Mouse (Mus musculus) hindbrain, embryonic 10.5 days (tissue): ENCODE data around the gene Man2b1. TPM values are rescaled to one million over a fixed set of nuclear protein-coding genes. Genes with fewer than 3 reads are reported as not detected.
"Not testable (repeated sequence)": the region's sequence is repeated elsewhere in the genome, so short reads cannot be mapped to it uniquely, and the experiment has no call there.

ENCODE experiments used
- DNase-seq: peaks from one replicate; pipeline ENCODE4 v3.0.0-alpha.2; 2017; ENCODE audit warnings: low spot score
- H3K27ac ChIP-seq: fragments of 300-500 bp; sonication (generic); 2 replicates; pipeline ENCODE4 v1.5.1; 2016; ENCODE audit warnings: mild to moderate bottlenecking, moderate library complexity
- H3K27me3 ChIP-seq: fragments of 300-500 bp; sonication (generic); 2 replicates; pipeline ENCODE4 v1.6.1; 2016; ENCODE audit warnings: mild to moderate bottlenecking; ENCODE audit not compliant: poor library complexity, insufficient read depth, severe bottlenecking
- H3K36me3 ChIP-seq: fragments of 300-500 bp; sonication (generic); 2 replicates; pipeline ENCODE4 v1.6.1; 2016; ENCODE audit warnings: mild to moderate bottlenecking, moderate library complexity
- H3K4me1 ChIP-seq: fragments of 300-500 bp; sonication (generic); replicated peaks from 2 replicates; pipeline ENCODE4 v1.6.1; 2016; ENCODE audit warnings: mild to moderate bottlenecking
- H3K4me3 ChIP-seq: fragments of 300-500 bp; sonication (generic); 2 replicates; pipeline ENCODE4 v1.5.1; 2016; ENCODE audit warnings: mild to moderate bottlenecking, moderate library complexity
- H3K9me3 ChIP-seq: fragments of 300-500 bp; sonication (generic); 2 replicates; pipeline ENCODE4 v1.6.1; 2016; ENCODE audit warnings: mild to moderate bottlenecking, moderate library complexity
- WGBS: fragments of 180-500 bp; shearing (Covaris S2); methylation state at CpG from one replicate; pipeline ENCODE4 v1.1.7; 2016; 5-methylcytosine and 5-hydroxymethylcytosine counted together
- polyA plus RNA-seq: library from polyadenylated mRNA; unstranded; fragments of >200 nt; fragmentation: Nextera tagmentation; extraction: Ambion mirVana; gene quantifications from 2 replicates; pipeline ENCODE4 v1.2.1, GENCODE M21; 2016

The Man2b1 gene
- polyA plus RNA-seq, 1 experiment from 2014 or later, result 19.8 TPM

GRCm38 (mm10) chr8:85080532-85081215, 2.4 kb upstream of the Man2b1 start, which contains the start of gene Wdr83os:
Gene Wdr83os (plus strand): TSS chr8:85080740.
- peaks cover 45% of the 10 kb centered on the region for H3K4me1 ChIP-seq
- WGBS, result under 1% methylated on average over 30 of the region's 30 CpGs
- H3K27ac ChIP-seq, result peak within 1 kb of the TSS; percentile 89
- H3K27me3 ChIP-seq, result no peaks in the 10 kb centered on the region
- DNase-seq, result peak; percentile 70
- H3K9me3 ChIP-seq, result no peaks in the 10 kb centered on the region
- H3K36me3 ChIP-seq, result peaks cover 44% of the 10 kb centered on the region
- H3K4me3 ChIP-seq, result peak within 1 kb of the TSS; percentile 98

DNA sequence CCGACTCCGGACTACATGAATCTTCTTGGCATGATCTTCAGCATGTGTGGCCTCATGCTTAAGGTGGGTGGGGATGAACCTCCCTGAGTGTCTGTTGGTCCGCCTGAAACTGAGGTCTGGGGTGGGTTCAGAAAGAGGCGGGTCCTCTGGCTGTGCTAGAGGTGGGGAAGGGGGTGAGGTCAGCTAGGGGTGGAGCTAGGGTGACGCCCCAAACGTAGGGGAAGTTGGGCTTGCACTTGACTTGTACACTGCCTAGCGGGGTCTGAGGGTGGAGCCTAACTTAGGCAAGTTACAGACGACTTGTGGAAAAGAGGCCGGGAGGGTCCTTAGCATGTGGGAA, 1.9 kb upstream of the Man2b1 start, which contains the start of gene Wdr83:
Wdr83 (minus strand) TSS at position 91 of the 340 bp plus-strand sequence.
- Histone ChIP-seq H3K36me3 (peaks cover 42% of the 10 kb centered on the region), H3K27ac (peak within 1 kb of the TSS; percentile 89), H3K9me3 (no peaks in the 10 kb centered on the region), H3K4me1 (peaks cover 45% of the 10 kb centered on the region), H3K4me3 (peak within 1 kb of the TSS; percentile 98), H3K27me3 (no peaks in the 10 kb centered on the region)
- peak; percentile 53 for DNase-seq
- WGBS, result 3% methylated on average over 9 of the region's 9 CpGs

DNA sequence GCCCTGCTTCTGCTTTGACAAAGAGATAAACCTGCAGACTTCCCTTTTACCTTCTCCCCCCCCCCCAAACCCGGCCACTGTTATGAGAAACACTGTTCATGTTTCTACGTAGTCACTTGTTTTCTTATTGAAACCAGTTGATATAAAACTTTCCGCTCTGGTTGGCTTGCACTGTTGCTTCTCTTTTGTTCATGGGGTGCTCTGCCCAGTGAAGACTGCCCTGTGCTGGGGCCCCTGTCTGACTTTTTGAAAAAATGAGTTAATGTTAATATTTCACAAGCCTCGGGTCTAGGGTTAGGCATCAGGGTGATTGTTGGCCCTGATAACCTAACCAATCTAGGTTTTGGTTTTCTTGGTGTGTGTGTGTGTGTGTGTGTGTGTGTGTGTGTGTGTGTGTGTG, 901 bp upstream of the Man2b1 start:
- not testable (repeated sequence) for H3K9me3 ChIP-seq, H3K27ac ChIP-seq, DNase-seq, H3K27me3 ChIP-seq, H3K4me3 ChIP-seq
- 93% methylated on average over 4 of the region's 4 CpGs for WGBS
- Histone ChIP-seq H3K4me1 (peaks cover 45% of the 10 kb centered on the region), H3K36me3 (peaks cover 43% of the 10 kb centered on the region)

GRCm38 (mm10) chr8:85084633-85085032, 1.6 kb downstream of the Man2b1 start:
- no peaks in the 10 kb centered on the region for H3K9me3 ChIP-seq
- H3K4me3 ChIP-seq, result no peak overlapping the region
- 91% methylated on average over 8 of the region's 8 CpGs for WGBS
- peaks cover 40% of the 10 kb centered on the region for H3K4me1 ChIP-seq
- H3K27ac ChIP-seq, result no peak overlapping the region
- H3K36me3 ChIP-seq, result peaks cover 44% of the 10 kb centered on the region
- DNase-seq, result no peak
- no peaks in the 10 kb centered on the region for H3K27me3 ChIP-seq

DNA sequence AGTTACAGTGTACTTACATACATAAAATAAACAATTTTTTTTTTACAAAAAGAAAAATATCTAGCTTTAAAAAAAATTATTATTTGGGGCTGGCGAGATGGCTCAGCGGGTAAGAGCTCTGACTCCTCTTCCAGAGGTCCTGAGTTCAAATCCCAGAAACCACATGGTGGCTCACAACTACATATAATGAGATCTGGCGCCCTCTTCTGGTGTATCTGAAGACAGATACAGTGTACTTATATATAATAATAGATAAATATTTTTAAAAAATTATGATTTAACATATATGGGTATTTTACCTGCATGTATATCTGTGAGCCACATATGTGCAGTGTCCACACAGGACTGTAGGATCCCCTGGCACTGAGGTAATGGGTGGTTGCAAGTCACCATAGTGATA, 3.2 kb downstream of the Man2b1 start:
- Histone ChIP-seq H3K9me3 (no peaks in the 10 kb centered on the region), H3K4me3 (no peak overlapping the region), H3K4me1 (peaks cover 32% of the 10 kb centered on the region), H3K36me3 (peaks cover 50% of the 10 kb centered on the region), H3K27ac (no peak overlapping the region), H3K27me3 (no peaks in the 10 kb centered on the region)
- DNase-seq, result no peak
- WGBS, result 74% methylated on average over 3 of the region's 3 CpGs

- Histone ChIP-seq H3K27ac (no peak overlapping the region), H3K9me3 (no peaks in the 10 kb centered on the region), H3K36me3 (peaks cover 67% of the 10 kb centered on the region), H3K4me1 (peaks cover 11% of the 10 kb centered on the region), H3K27me3 (no peaks in the 10 kb centered on the region), H3K4me3 (no peak overlapping the region)
- WGBS, result 80% methylated on average over 2 of the region's 2 CpGs
- DNase-seq, result no peak
Measured at GRCm38 (mm10) chr8:85088771-85089170, 5.7 kb downstream of the Man2b1 start.

DNA sequence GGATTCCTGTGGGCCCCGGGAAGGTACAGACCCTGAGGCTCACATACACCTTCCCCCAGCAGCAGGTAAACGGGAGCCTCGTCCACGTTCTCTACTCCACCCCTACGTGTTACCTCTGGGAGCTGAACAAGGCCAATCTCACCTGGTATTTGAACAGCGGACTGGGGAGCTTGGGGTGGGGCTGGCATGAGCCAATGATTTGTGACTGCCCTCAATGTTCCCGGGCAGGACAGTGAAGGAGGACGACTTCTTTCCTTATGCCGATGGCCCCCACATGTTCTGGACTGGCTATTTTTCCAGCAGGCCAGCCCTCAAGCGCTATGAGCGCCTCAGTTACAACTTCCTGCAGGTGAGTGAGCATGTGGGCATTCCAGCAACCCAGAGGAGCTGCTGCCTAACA, 7.8 kb downstream of the Man2b1 start:
- Histone ChIP-seq H3K4me1 (peaks cover 2% of the 10 kb centered on the region; the same call in 1 of the 2 replicates), H3K27ac (no peak overlapping the region), H3K9me3 (no peaks in the 10 kb centered on the region), H3K27me3 (no peaks in the 10 kb centered on the region), H3K36me3 (peaks cover 77% of the 10 kb centered on the region), H3K4me3 (no peak overlapping the region)
- DNase-seq, result no peak
- WGBS, result 92% methylated on average over 11 of the region's 11 CpGs

DNA sequence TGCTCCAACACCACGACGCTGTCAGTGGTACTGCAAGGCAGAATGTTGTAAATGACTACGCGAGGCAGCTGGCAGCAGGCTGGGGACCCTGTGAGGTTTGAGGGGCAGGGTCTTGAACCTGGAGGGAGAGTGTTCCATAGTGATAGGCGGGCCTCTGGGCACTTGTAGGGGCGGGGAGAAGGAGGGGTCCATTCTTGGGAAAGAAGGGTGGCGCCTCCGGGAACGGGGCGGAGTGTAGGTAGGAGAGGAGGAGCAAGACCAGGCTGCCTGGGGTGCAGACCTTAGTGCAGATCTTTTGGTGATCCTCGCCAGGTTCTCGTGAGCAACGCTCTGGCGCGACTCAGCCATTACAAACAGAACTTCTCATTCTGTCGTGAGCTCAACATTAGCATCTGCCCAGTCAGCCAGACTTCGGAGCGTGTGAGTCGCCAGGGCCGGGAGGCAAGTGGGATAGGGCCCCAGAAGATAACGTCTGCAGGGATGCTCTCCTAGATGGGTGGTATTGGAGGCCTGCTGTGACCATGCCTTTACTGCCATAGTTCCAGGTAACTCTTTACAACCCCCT, 8.5 kb downstream of the Man2b1 start:
- Histone ChIP-seq H3K27ac (no peak overlapping the region), H3K36me3 (peaks cover 80% of the 10 kb centered on the region), H3K27me3 (no peaks in the 10 kb centered on the region), H3K4me3 (no peak overlapping the region), H3K4me1 (peaks cover 2% of the 10 kb centered on the region; the same call in 1 of the 2 replicates), H3K9me3 (no peaks in the 10 kb centered on the region)
- WGBS, result 30% methylated on average over 21 of the region's 21 CpGs
- no peak for DNase-seq

DNA sequence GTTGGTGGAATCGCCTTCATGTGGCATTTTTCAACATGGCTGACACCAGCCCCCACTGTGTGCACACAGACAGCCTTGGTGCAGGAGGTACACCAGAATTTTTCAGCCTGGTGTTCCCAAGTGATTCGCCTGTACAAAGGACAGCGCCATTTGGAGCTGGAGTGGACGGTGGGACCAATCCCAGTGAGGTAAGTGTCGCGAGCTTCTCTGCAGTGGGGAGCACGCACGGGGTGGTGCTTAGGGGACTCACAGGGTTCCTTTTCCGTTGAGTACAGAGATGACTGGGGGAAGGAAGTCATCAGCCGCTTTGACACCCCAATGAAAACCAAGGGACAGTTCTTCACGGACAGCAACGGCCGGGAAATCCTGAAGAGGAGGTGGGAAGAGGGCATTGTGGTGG, 12.0 kb downstream of the Man2b1 start:
- no peaks in the 10 kb centered on the region for H3K9me3 ChIP-seq
- H3K36me3 ChIP-seq, result peaks cover 78% of the 10 kb centered on the region
- H3K27me3 ChIP-seq, result no peaks in the 10 kb centered on the region
- no peak overlapping the region for H3K4me3 ChIP-seq
- no peak overlapping the region for H3K27ac ChIP-seq
- peaks cover 2% of the 10 kb centered on the region; the same call in 1 of the 2 replicates for H3K4me1 ChIP-seq
- no peak for DNase-seq
- WGBS, result 91% methylated on average over 13 of the region's 13 CpGs

DNA sequence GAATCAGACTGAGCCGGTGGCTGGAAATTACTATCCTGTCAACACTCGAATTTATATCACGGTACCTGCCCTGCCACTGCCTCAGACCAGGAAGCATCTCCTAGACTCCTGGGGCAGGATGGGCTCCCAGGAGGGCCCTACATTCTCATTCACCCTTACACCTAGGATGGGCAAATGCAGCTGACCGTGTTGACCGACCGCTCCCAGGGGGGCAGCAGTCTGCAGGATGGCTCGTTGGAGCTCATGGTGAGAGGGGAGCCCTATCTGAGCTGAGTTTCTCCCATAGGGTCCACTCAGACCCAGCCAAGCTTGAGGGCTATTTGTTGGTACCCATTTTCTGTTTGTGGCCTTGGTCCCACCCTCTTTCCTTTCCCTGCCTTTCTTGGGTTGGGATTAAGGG, 12.5 kb downstream of the Man2b1 start:
- no peaks in the 10 kb centered on the region for H3K9me3 ChIP-seq
- H3K27ac ChIP-seq, result no peak overlapping the region
- H3K27me3 ChIP-seq, result no peaks in the 10 kb centered on the region
- H3K36me3 ChIP-seq, result peaks cover 78% of the 10 kb centered on the region
- whole genome bisulfite sequencing, result 94% methylated on average over 7 of the region's 7 CpGs
- no peak for DNase-seq
- no peak overlapping the region for H3K4me3 ChIP-seq
- H3K4me1 ChIP-seq, result peaks cover 2% of the 10 kb centered on the region; the same call in 1 of the 2 replicates

DNA sequence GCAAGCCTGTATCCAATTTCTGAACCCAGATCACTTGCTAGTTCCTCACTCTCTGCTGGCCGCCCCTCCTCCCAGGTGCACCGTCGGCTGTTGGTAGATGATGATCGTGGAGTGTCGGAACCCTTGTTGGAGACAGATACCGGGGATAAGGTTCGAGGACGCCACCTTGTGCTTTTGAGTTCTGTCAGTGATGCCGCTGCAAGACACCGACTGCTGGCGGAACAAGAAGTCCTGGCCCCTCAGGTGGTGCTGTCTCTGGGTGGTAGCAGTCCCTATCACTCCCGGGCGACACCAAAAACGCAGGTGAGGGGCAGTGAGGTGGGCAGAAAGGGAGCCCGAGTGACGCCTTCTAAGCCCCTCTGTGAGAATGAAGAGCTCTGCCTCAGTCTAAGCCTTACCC, 13.1 kb downstream of the Man2b1 start:
- Histone ChIP-seq H3K27me3 (no peaks in the 10 kb centered on the region), H3K36me3 (peaks cover 73% of the 10 kb centered on the region), H3K9me3 (no peaks in the 10 kb centered on the region), H3K4me3 (no peak overlapping the region), H3K27ac (no peak overlapping the region), H3K4me1 (peaks cover 2% of the 10 kb centered on the region; the same call in 1 of the 2 replicates)
- 94% methylated on average over 16 of the region's 16 CpGs for WGBS
- no peak for DNase-seq

DNA sequence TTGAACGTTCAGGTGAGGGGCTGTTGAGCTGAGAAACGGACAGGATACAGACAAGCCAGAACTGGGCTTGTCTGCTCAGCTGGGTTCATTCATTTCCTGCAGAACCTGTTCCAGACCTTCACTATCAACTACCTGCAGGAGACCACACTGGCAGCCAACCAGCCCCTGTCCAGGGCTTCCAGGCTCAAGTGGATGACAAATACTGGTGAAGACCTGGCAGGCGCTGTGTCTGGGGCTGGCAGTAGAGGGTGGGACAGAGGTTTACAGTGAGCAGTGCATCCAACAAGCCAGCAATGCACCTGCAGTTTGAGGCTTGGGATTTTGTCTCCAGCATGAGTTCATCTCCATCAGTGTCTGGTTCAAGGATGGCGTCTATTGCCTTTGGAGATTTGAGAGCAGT, 13.8 kb downstream of the Man2b1 start:
- Histone ChIP-seq H3K27ac (no peak overlapping the region), H3K9me3 (0 out of 2 replicates have a peak, but pooled peaks cover 4% of the 10 kb centered on the region), H3K4me1 (no peaks in the 10 kb centered on the region), H3K27me3 (no peaks in the 10 kb centered on the region), H3K36me3 (peaks cover 69% of the 10 kb centered on the region), H3K4me3 (no peak overlapping the region)
- 92% methylated on average over 4 of the region's 4 CpGs for WGBS
- DNase-seq, result no peak

- Histone ChIP-seq H3K9me3 (0 out of 2 replicates have a peak, but pooled peaks cover 5% of the 10 kb centered on the region), H3K36me3 (peaks cover 42% of the 10 kb centered on the region), H3K4me1 (no peaks in the 10 kb centered on the region), H3K27ac (no peak overlapping the region), H3K27me3 (no peaks in the 10 kb centered on the region), H3K4me3 (no peak overlapping the region)
- no peak for DNase-seq
- 84% methylated on average over 4 of the region's 4 CpGs for WGBS
Measured at GRCm38 (mm10) chr8:85100076-85100665, 17.1 kb downstream of the Man2b1 start.
